Mouse (Mus musculus) cerebellum, postnatal 14 days (tissue): Measurements from ENCODE around the gene Pms2.

Experiments used
- DNase-seq, 2 experiments: peaks; one replicate each; pipeline ENCODE4 v3.0.0; 2021; ENCODE audit warnings: mixed read lengths in 2 of 2

Pms2 gene

DNA sequence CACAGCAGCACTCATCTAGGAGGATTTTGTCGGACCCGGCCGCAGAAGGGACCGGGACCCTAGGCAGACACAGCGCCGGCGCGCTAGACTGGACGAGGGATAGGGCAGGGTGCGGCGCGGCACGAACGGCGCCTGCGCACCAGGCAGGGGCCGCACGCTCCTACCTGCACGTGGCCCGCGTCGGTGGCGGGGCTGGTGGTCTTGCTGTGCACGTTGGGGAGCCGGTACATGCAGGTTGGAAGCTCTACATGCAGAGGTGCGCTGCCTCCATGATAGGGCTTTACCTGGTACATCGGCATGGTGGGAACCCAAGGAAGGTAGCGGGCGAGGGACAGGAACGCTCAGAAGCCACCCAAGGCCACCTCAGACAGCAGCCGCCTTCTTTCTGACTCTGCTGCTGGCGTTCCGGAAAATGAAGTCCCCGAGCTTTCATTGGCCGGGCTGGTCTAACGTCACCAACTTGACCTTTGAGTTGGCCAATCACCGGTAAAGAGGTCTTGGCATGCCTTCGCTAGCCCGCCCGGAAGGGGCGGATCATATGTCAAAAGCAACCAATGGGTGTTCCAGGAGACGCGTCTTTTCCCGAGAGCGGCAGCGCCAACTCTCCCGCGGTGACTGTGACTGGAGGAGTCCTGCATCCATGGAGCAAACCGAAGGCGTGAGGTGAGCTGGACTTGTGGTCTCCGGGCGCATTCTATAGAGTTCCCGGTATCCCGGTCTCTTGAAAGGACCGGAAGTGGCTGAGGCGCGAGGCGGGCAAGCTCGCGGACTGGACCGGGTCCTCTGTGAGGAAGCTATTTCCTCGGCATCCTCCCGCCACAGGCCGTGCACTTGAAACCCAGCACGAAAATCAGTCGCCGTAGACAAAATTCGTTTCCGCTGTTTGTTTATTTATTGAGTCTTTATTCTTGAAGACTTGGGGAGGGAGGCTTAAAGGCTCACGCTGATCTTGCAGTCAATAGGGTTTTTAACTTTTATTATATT, at the start of gene Pms2, which contains the start of gene Aimp2:
Pms2 (plus strand) TSS at position 548 of the 984 bp plus-strand sequence.
Aimp2 (minus strand) TSS at position 431 of the 984 bp plus-strand sequence.
- peak; percentile 95 to 97 for DNase-seq

DNA sequence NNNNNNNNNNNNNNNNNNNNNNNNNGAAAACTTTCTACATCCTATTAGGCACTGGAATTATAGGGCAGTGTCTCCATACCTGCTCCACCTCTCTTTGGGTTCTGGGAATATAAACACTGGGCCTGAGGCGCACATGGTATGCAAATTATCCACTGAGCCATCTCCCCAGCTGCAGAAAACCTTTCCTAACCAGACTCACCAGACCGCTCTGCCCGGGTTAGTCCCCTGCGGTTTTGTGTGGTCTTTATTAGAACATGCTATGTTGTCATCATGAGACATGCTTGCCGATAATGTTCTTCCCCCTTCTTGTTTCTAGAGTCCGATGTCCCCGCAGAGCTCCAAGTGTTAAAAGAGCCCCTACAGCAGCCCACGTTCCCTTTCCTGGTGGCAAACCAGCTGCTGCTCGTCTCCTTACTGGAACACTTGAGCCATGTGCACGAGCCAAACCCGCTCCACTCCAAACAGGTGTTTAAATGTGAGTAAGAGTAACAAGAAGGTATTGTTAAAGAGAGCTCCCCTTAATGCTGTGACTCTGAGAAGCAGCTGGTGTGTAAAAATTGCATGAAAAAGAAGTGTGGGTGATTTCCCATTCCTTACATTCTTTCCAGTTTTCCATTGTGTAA, 38.1 kb upstream of the Pms2 start:
- DNase-seq = no peak

DNA sequence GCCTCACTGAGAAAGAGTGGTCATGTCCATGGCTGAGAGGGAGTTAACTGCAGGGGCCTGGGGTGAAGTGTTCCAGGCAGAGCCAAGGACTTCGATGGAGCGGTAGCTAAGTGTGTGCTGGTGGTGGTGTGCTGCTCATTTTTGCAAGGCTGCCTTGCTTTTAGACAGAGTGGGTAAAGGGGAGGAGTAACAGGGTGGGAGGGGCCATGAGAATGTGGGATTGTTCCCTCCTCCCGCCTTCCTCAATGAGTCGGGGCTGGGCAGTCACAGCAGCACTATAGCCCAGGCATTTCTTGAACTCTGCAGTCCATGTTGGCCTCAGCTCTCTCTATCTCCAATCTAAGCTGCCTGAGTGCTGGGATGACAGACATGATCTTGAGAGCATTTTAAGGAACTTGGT, 35.2 kb upstream of the Pms2 start:
- DNase-seq = no peak

DNA sequence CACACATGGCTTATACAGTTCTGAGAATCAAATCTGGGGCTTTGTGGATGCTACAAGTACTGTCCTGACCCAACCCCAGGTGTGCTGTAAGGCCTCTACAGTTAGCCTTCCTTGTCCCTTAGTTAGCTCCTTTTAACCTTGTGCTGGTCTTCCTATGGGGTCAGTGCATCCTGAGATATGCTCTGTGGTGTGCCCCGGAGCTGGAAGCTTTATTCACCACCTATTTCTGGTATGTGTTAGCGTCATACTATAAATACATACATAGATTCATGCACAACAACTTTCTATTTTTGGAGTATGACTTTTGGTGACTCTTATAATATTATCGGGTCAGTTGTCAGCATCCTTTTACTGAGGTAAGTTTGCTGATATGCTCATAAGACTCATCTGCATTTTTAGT, 24.5 kb upstream of the Pms2 start:
- no peak for DNase-seq

DNA sequence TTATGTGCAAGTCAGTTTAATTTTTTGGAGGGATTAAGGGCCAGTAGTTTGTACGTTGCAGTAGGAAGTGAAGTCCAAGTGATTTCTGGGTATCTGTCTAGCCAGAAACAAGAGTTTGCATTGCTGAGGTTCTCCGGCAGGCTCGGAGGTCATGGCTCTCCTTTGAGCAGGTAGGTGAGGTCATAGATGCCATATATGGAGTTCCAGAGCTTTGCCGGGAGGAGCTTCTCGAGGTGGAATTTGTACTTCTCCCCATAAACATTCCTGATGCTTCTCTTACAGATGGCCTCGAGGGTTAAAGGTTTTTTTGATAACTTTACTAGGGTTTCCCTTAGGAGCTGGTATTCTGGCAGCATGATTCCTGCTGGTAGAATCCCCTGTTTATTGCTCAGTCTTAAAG, 19.0 kb upstream of the Pms2 start:
- DNase-seq = no peak

DNA sequence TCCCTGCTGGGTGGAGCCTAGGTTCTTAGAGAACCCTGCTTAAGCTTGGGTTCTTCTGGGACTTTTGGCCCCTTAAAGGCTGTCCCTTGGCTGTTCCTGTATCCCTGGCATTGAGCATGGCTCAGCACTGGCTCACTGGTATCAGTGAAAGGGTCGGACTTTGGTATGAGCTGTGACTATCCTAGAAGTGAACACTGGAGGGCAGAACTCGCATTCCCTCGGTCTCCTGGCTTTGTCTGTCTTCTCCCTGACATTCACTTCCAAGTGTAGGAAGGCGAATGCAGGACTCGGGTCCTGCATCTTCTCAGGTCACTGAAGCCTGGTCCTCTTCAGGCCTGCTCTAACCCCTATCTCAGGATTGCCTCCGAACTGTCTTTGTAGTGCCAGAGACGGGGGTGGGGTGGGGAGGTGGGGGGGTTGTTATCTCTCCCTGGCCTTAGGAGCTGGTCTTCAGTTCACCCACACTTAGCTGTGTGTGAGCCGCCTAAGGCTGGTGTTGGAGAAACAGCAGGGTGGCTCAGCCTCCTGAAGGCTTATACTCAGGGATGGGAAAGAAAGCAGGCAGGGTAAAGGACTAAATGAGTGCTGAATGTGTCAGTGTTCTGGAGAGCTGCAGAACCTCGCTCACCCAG, 17.4 kb upstream of the Pms2 start:
- DNase-seq = no peak

DNA sequence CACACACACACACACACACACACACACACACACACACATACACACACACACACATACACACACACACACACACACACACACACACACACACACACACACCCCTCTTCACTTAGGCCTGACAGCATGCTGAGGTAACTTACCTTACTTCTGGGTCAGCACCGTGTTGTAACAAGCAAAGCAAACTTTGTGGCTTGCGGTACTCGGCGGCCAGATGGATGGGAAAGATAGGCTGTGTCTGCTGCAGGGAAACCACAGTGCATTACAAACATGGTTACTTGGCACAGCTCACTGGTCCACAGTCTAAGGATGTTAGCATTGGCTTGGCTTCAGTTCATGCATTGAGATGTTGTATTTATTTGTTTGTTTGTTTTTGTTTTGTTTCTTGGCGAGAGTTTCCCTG, 16.4 kb upstream of the Pms2 start:
- no peak for DNase-seq

DNA sequence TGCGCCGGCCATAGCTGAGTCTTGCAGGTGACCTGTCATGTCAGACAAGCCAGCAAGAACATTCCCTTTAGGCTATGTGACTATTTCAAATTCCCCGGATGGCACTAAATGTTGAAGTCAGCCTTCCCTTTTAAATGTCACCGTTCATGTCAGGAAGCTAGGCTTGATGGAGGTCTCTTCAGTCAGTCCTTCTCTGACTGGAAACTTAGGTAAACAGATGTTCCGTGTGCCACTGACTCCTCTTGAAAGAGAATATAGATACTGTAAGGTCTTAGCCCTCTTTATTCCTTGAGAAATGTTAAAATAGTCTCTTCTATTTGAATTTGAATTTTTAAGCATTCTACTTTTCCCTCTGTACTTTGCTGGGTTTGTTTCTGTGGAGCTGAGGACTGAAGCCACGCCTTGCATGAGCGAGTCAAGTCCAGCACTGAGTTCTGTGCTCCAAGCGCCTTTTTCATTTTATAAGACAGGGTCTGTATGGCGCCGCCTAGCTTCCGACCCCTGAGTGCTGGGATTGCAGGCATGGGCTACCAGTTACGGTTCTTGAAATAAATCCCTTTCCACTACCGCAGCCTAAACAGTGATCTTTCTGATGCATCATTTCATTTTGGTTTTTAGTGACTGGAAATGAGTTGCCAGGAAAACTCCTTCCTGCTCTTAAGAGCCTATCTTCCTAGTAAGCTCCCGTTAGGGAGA, 12.0 kb upstream of the Pms2 start, which contains the start of gene Ankrd61:
Ankrd61 (minus strand) TSS at position 51 of the 696 bp plus-strand sequence.
- DNase-seq = no peak

DNA sequence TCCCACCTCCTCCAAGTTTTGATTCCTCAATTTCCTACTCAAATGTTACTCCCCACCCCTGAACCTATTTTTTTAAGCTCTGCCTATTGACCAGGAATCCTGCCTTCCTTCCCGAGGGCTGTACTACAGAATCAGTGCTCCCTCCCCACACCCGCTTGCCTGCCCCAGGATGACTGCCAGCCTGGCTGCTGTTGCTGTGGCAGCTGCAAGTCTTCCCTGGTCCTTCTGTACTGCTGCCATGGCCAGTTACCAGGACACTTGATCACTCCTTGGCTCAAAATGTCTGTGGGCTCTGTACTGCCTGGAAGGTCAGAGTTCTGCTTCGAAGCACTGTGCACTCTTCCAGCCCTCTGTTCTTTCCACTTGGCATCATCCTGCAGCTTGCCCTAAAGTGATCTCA, 7.7 kb upstream of the Pms2 start:
- peak; percentile 13 to 35 for DNase-seq

DNA sequence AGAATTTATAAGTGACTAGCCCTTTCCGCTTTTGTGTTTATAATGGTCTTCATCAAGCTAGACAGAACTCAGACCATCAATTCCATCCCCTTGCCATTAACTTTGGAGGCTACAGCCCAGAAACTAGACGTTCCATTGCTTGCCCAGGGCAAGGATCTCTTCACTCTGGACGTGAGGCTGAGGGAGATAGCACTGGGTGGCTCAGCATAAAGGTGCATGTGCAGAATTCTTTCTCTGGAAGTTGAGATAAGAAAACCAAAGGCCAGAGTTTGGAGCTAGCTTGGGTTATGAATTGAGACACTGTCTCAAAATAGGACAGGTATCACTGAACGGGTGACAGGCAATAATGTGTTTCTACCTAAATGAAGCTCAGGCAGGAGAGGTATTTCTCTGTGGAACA, 6.0 kb upstream of the Pms2 start:
- no peak for DNase-seq

DNA sequence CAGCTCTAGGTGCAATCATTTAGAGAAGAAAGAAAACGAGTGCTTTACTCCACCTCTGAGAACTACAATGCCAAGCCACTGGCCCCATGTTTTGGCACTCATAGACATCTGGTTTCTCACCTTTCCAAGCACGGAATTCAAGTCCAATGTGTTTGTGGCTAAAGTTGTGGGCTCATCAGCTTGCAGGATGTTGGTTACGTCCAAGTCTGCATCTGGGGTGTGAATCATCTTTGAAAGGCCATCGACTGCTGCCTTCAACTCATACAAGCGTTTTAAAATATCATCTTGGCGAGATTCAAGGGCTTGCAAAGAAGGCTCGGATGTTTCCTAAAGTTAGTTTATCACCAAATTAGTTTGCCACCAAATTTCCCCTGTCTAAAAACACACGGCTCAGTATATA, 3.3 kb upstream of the Pms2 start:
- DNase-seq = no peak

DNA sequence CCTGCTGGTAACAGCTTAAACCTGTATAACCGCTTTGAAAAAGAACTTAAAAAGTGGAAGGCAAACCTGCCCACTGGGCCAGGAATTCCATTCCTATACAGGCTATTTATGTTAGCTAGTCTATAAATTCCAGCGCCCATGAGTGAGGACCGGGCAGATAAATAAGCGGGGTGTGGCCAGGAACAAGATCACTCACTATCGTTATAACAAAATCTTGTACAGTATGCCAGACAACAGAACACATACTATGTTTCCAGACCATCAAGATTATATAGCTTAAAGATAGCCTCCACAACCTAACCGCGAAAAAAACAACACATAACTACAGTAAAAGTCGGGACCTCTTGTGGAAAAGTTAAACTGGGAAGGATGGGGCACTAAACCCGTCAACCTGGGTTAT, 838 bp upstream of the Pms2 start:
- DNase-seq = no peak

DNA sequence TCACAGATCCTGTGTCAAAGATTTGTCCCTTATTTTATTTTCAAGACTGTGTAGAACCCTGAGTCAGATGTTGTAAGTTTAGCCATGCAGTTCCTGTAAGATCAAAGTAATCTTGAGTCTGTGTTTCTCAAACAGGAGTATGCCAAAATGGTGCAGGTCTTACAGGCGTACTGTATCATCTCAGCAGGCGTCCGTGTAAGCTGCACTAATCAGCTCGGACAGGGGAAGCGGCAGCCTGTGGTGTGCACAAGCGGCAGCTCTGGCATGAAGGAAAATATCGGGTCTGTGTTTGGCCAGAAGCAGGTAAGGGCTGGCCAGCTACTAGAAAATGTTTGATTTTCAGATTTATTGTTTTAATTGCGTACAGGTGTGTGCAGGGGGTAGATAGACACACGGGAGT, 6.5 kb downstream of the Pms2 start:
- peak; percentile 33 to 36 for DNase-seq

DNA sequence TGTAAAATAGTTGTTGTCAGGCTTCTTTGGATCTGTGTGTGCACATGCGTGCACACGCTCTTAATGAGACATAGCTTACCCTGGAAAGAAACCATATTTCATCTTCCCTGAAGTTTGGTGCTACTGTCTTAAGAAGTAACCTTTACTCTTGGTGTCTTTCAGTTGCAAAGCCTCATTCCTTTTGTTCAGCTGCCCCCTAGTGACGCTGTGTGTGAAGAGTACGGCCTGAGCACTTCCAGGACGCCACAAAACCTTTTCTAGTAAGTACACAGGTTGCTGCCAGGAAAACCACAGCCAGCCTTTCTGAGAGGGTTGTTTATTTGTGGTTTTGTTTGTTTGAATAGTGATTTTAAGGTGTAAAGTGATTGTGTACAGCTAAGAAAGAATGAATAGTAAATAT, 7.7 kb downstream of the Pms2 start:
- peak; percentile 44 to 52 for DNase-seq

DNA sequence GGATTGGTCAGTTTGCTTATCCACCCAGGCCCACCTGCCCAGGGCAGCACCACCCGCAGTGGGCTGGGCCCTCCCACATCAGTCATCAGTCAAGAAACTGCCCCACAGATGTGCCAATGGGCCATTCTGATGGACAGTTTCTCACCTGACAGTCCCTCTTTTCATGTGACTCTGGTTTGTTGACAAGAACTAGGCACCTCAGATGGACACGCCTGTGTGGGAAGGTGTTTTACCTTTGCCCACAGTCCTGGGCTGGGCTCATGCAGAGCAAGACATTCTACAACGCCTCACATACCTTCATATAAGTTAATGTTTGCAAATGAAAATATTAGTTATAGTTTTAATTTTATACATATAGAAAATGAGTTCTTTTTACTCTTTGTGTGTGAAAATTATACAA, 8.4 kb downstream of the Pms2 start:
- no peak for DNase-seq

DNA sequence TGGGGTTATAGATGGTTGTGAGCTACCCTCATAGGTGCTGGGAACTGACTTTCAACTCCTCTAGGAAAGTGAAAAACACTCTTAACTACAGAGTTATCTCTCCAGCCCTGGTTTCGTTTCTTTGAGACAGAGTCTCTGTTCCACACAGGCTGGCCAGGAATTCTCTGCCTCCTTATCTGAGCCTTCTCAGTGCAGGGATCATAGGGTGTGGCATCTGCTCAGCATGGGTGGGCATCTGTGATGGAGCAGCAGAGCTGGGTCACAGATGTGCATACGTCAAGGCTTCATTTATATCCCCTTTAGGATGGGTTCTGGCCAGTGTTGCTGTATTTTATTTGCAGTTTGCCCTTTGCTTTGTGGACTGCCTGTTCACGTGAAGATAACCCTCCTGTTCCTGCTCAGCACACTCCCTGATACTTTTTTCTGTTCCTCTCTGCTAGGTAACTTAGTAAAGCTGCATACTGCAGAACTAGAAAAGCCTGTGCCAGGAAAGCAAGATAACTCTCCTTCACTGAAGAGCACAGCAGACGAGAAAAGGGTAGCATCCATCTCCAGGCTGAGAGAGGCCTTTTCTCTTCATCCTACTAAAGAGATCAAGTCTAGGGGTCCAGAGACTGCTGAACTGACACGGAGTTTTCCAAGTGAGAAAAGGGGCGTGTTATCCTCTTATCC, 15.2 kb downstream of the Pms2 start:
- DNase-seq = no peak

DNA sequence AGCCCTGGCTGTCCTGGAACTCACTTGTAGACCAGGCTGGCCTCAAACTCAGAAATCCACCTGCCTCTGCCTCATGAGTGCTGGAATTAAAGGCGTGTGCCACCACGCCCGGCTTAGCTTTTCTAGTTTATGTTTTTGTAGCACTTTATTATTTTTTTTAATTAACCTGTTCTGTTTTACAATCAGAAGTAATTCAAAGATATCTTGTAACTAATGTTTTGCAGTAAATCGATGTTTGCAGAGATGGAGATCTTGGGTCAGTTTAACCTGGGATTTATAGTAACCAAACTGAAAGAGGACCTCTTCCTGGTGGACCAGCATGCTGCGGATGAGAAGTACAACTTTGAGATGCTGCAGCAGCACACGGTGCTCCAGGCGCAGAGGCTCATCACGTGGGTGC, 18.1 kb downstream of the Pms2 start, which contains the start of gene Gm42421:
Gm42421 (plus strand) TSS at position 301 of the 400 bp plus-strand sequence.
- no peak for DNase-seq

DNA sequence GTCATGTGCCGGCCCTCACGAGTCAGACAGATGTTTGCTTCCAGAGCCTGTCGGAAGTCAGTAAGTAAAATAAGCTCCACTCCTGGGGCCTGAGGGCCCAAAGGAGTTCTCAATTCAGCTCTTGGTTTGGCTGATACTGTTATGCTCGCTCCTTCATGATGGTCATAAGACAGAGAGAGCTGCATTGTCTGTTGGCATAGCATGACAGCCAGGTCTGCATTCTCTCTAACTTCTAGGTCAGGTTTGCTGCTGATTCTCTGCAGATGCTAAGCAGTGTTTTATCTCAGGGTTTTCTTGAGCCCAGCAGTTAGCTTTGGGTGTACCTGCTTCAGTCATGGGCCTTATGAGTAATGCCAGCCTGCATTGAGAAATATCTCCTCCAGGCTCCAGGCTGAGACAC, 19.5 kb downstream of the Pms2 start:
- DNase-seq = no peak

DNA sequence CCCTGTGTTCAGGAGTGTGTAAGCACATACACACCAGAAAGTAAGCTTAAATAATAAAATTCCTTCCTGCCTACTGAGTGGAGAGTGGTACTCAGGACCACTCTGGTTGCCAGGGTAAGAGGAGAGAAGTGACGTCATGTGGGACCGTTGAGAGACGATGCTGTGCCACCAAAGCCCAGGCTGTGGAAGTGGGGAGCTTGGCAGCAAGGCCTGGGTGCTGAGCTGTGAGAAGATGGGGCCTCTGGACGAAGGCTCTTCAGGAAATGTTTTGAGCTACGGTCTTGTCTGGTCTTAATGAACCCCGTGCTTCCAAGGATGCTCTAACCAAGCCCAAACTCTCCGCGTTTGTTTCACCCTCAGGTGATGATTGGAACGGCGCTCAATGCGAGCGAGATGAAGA, 20.9 kb downstream of the Pms2 start:
- no peak for DNase-seq

DNA sequence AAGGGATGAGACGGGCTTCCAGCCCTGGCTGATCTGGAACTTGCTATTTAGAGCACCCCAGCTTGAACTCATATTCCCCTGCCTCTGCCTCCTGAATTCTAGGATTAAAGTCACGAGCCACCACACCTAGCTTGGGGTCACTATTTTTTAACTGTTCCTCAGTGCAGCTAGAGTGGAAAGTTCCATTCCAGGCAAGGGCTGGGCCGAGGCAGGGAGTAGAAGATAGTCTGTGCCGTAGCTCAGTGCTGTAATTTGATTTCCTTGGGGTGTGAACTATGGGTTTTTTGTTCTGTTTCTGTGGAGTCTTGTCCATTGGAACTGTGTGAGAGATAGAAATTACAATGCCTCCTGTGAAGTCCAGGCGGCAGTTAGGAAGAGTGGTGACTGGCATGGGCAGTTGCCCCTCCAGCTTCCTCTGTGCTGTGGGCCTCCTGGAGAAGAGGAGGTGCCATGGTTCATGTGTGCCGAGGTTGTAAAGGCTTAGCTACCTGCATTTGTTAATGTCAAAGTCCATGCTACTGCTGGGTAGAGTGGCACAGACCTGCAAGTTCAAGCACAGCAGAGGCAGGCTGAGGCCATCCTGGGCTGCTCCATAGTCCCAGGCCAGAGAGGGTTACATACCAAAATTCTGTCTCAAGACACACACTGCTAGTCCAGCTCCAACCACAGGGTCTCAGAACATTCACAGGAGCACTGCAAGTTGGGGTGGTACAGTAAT, 22.3 kb downstream of the Pms2 start:
- no peak for DNase-seq

DNA sequence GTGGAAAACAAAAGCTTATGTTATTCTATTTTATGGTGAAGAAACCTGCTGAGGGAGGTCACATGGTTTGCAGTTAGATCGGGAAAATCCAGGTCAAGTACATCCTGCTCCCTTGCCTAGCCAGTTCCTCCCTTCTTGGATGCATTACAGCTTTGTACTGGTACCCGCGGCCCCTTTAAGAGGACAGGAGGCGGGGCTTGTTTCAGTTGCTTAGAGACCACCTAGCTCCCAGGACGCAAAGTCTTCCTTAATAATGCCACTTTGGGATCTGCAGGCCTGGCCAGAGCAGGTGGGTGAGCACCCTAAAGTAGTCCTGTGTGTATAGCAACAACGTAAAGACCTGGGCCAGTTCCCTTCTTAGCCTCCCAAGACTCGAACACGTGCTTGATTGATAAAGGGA, 23.1 kb downstream of the Pms2 start, which contains the start of gene Rsph10b:
Rsph10b (plus strand) TSS at position 205 of the 400 bp plus-strand sequence.
- peak; percentile 17 to 18 for DNase-seq
